Mouse (Mus musculus): Measurements from ENCODE around the gene Sycp3. TPM values are rescaled to one million over a fixed set of nuclear protein-coding genes. Genes with fewer than 3 reads are reported as not detected.
A peak's percentile ranks its signal among the peaks of the same experiment; 100 is the strongest.
"Not testable (repeated sequence)": the region's sequence is repeated elsewhere in the genome, so short reads cannot be mapped to it uniquely, and the experiment has no call there.

Gene Sycp3
- total RNA-seq, 2 experiments from 2014 or later, result 0.62 TPM; not detected in 1

DNA sequence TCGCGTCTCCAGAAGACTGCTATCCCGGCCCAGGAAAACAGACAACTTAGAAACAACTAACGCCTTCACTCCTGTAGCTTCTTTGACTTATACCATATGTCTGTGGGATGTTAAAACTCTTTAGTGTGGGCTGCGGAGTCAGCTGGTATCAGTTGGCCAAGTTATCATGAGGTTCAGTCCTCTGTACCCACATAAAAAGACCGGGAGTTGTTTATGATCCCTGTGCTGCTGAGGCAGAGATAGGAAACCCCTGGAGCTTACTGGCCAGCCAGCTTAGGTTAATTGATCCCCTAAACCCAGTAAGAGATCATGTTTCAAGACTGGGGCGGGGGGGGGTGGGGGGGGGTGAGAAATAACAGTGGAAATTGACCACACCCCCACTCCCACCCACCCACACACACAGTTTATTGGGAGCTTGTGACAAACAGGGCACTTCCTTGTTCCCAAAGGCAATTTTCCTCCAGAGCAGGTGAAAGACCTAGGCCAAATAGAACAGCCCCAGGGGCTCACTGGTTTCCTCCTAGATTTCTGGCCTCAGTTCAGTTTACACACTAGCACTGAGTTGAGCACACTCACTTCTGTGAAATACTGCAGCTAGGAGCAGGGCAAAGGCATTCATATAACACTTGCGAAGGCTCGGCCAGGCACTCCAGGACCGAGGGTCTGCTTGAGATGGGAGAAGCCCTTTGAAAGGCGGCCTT is 37.6 kb downstream of the Sycp3 start:
- no peak for ATAC-seq (ENCODE audit: poor library complexity, severe bottlenecking)

- no peak for ATAC-seq (ENCODE audit: poor library complexity, severe bottlenecking)
Measured at GRCm38 (mm10) chr10:88499993-88500392, 40.6 kb downstream of the Sycp3 start.

GRCm38 (mm10) chr10:88501370-88501769 is 42.0 kb downstream of the Sycp3 start:
- no peak for ATAC-seq (ENCODE audit: poor library complexity, severe bottlenecking)

DNA sequence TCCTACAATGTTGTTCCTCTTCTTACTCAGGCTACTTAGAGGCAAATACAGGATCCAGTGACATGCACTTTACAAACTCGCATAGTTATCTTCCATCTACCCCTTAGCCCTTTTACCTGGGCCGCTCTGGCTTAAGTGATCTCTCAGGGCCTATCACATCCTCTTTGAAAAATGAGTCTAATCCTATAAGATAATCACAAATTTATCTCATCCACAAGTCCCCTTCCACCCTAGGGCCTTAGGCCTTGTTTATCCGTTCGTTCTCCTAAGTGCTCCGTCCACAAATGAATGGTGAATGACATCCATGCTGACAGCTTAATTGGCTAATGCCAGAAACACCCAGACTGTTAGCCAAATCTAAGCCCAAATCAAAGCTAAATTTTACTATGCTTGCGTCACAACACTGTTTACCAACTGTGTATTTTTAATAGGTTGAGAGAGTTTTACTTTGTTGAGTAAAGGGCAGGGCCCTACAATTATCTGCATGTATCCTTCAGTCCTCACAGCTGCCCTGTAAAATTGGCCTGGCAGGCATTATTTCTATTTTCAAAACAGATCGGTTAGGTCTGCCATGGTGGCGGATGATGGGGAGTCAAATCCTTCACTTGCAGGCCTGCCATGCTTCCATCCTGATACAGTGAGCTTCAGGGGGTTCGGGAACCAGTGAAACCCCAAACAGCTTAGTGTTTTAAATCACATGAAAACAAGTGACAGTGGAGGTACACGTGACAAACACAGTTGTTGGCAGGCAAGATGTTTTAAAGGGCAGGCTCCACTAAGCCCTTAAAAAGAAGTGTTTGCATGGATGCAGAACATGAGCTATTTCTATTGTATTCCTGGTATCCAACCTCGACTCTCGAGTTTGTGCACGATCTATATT is 42.8 kb downstream of the Sycp3 start:
- ATAC-seq (ENCODE audit: poor library complexity, severe bottlenecking), result no peak

DNA sequence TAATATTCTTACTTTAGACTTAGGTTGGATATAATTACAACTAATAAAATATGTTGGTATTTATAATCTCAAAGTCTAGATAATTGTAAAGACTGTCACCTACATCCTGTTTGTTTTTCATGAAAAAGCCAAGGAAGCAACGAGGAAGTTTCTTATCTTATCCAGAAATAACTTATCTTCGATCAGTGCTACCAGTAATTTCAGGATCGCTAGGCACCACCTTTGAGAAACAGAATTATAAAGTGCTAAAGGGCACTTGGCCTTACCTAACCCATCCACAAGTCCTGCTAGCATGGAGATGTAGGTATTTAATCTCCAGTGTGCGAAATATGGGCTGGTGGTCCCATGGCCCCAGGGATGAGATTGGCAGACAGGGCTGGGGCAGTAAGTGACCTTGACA is 43.5 kb downstream of the Sycp3 start:
- no peak for ATAC-seq (ENCODE audit: poor library complexity, severe bottlenecking)

- peak; percentile 82 for ATAC-seq (ENCODE audit: poor library complexity, severe bottlenecking)
Measured at GRCm38 (mm10) chr10:88503421-88504314, 44.3 kb downstream of the Sycp3 start, which contains the start of gene Chpt1. Chpt1 (minus strand) TSS chr10:88504073.

- peak; percentile 23 for ATAC-seq (ENCODE audit: poor library complexity, severe bottlenecking)
Measured at GRCm38 (mm10) chr10:88504481-88504880, 45.1 kb downstream of the Sycp3 start.

GRCm38 (mm10) chr10:88505256-88505655 is 45.9 kb downstream of the Sycp3 start:
- ATAC-seq (ENCODE audit: poor library complexity, severe bottlenecking), result no peak

GRCm38 (mm10) chr10:88507691-88508143 is 48.3 kb downstream of the Sycp3 start:
- no peak for ATAC-seq (ENCODE audit: poor library complexity, severe bottlenecking)

DNA sequence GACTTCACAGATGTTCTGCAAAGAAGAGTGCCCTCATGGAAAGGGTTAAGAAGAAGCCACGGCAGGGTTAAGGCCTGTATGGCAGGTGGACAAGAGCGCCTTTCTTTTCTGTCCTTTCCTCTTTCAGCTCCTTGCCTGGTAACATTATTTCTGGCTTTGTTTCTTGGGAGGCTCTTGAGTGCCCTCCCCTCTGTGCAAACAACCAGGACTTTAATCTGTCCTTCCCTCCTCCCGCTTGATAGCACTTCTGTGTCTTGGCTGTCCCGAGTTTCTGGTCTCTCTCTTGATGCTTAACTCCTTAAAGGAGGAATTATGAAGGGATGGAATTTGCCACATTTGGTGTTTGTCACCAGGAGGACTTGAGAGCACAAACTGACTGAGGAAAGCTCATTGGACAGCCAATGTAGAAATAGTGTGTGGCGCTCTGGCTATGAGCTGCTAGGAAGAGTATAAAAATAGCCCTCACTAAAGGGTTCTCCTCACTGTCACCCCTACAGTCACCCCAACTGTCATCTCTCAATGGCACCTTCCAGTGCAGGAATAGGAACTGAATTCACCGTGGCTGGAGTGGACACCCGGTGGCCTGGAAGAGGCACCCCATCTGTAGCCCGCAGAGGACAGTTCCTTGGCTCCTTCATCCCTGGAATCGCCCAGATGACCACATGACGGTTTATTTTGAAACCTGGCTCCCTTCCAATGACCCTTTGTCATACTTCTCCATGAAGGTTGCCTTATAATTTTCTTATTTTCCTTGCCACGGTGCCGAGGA is 51.3 kb downstream of the Sycp3 start:
- no peak for ATAC-seq (ENCODE audit: poor library complexity, severe bottlenecking)

DNA sequence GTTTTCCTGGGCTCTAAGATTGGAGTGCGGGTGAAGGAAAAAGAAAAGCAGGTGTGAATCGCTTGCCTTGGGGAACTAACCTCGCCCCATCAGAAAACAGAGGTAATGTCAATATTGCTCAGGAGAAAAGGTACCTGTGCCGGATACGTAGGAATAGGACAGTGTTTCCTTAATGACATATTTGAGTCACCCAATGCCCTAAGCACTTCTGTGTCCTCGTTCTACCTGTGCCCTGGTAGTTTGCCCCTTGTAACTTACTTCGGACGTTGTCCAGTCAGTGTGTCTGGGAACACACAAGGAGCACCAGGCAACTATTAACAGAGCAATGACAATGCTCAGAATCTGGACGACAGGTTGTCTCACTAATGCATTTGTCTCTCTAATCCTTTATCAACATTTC is 52.0 kb downstream of the Sycp3 start:
- no peak for ATAC-seq (ENCODE audit: poor library complexity, severe bottlenecking)

DNA sequence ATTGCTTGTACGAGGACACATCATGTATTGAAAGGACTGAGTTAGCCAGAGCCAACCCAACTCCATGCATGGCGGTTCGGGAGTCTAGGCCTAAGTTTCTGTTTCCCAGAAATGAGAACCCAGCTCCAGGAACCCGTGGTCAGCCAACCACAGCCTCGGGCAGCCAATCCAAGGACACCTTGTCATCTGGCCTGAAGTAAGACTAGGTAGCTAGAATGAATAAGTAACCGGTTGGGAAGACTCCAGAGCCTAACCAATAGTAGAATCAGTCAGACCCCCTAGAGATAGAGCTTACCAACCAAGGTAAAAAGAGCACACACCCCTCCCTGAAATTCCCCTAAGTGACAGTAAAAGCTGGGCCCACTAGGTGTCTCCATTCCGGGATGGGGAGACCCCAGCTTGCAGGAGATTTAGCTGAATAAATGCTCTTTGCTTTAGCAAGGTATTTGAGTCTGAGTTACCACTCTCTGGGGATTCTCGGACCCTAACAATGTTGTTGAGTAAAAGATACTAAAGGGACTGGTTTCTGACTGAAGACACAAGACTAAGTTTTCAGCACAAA is 54.3 kb downstream of the Sycp3 start:
- ATAC-seq (ENCODE audit: poor library complexity, severe bottlenecking), result peak; percentile 25; the same call in 1 of the 2 replicates

GRCm38 (mm10) chr10:88514495-88514894 is 55.1 kb downstream of the Sycp3 start:
- peak; percentile 98 for ATAC-seq (ENCODE audit: poor library complexity, severe bottlenecking)

DNA sequence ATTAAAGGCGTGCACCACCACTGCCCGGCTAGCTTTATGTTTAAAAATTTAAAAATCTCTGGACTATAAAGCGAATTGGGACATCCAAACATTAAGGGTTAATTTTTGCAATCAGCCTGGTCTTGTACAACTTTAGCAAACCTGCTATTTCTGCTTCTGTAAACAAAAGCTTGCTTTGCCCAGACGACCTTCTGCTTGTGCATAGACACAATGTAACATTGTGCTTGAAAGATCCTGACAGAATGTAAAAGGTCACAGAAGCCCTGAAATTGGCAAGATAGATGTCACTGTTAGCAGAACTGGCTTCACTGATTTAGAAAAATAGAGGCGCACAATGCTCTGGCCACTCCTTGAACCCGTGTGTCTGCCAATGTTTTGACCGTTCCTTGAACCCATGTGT is 55.7 kb downstream of the Sycp3 start:
- ATAC-seq (ENCODE audit: poor library complexity, severe bottlenecking), result not testable (repeated sequence)

- ATAC-seq (ENCODE audit: poor library complexity, severe bottlenecking), result no peak
Measured at GRCm38 (mm10) chr10:88522795-88523194, 63.4 kb downstream of the Sycp3 start.

Other genes with a start within 250 kb of the Sycp3 start
- 45.0 and 46.2 TPM in 2 replicates for gene Dram1, start 80.5 kb upstream of the Sycp3 start, total RNA-seq (2015)
- 35.5 and 36.0 TPM in 2 replicates for gene Dram1, start 80.5 kb upstream of the Sycp3 start, total RNA-seq (2017)
- 55.8 and 57.4 TPM in 2 replicates for gene Gnptab, start 80.4 kb upstream of the Sycp3 start, total RNA-seq (2015)
- 29.4 and 33.3 TPM in 2 replicates for gene Gnptab, start 80.4 kb upstream of the Sycp3 start, total RNA-seq (2017)
- gene Chpt1, start 44.5 kb downstream of the Sycp3 start, total RNA-seq (2015), result 19.5 and 23.3 TPM in 2 replicates
- 15.5 and 18.5 TPM in 2 replicates for gene Chpt1, start 44.5 kb downstream of the Sycp3 start, total RNA-seq (2017)
- not detected in 2 replicates for gene Mybpc1, start 145.6 kb downstream of the Sycp3 start, total RNA-seq (2015)
- gene Mybpc1, start 145.6 kb downstream of the Sycp3 start, total RNA-seq (2017), result not detected in 2 replicates
- 0.14 and 0.36 TPM in 2 replicates for gene Spic, start 225.4 kb downstream of the Sycp3 start, total RNA-seq (2015)
- gene Spic, start 225.4 kb downstream of the Sycp3 start, total RNA-seq (2017), result 0.29 and 1.7 TPM in 2 replicates